Comparison of ENCODE assay signal across 9 mouse cellular contexts in genomic region chr3:118430631-118430906, GRCm38 (mm10).
DNase-seq lines count a peak whose midpoint lies in the region; ATAC-seq lines count a peak whose summit lies in the region.
"Had no signal": no experiment of that assay in that cellular context is flagged by ENCODE, and none has a peak within 500 bp of the region (broad histone marks: within the 10 kb centered on the region; RNA-seq: fewer than 3 reads in every experiment).

No protein-coding gene starts in this region.

- 1% methylated on average over 7 of the region's 7 CpGs for WGBS in lung, embryonic 16.5 days
- 2% methylated on average over 7 of the region's 7 CpGs for WGBS in limb, embryonic 12.5 days
- WGBS in stomach, embryonic 16.5 days, result 2% methylated on average over 7 of the region's 7 CpGs

- no peaks in the 10 kb centered on the region for H3K36me3 ChIP-seq in lung, embryonic 16.5 days (ENCODE audit: control insufficient read depth, insufficient read depth, low read length)
- H3K36me3 ChIP-seq in limb, embryonic 12.5 days, result no peaks in the 10 kb centered on the region
- H3K36me3 ChIP-seq in stomach, embryonic 16.5 days (ENCODE audit: control insufficient read depth, insufficient read depth, low read length), result no peaks in the 10 kb centered on the region
- H3K36me3 ChIP-seq: liver, embryonic 13.5 days had no signal

- H3K27me3 ChIP-seq in lung, embryonic 16.5 days (ENCODE audit: control insufficient read depth, insufficient read depth, low read depth, low read length), result peaks cover 38% of the 10 kb centered on the region
- H3K27me3 ChIP-seq in limb, embryonic 12.5 days, result peaks cover 58% of the 10 kb centered on the region
- peaks cover 35% of the 10 kb centered on the region for H3K27me3 ChIP-seq in stomach, embryonic 16.5 days (ENCODE audit: control insufficient read depth, insufficient read depth, low read length)

- H3K4me1 ChIP-seq in lung, embryonic 16.5 days (replicated peaks; ENCODE audit: control insufficient read depth, insufficient read depth, low read length), result peaks cover 12% of the 10 kb centered on the region
- H3K4me1 ChIP-seq in limb, embryonic 12.5 days (replicated peaks), result peaks cover 37% of the 10 kb centered on the region
- peaks cover 17% of the 10 kb centered on the region for H3K4me1 ChIP-seq in stomach, embryonic 16.5 days (ENCODE audit: control insufficient read depth, insufficient read depth, low read length)
- H3K4me1 ChIP-seq: liver, embryonic 13.5 days had no signal

- no peak overlapping the region for H3K27ac ChIP-seq in lung, embryonic 16.5 days (ENCODE audit: low read length)
- no peak overlapping the region for H3K27ac ChIP-seq in limb, embryonic 12.5 days
- no peak overlapping the region for H3K27ac ChIP-seq in stomach, embryonic 16.5 days (ENCODE audit: low read length)
- H3K27ac ChIP-seq: liver, embryonic 13.5 days had no signal

- peak overlapping the region; percentile 24; the same call in 1 of the 2 replicates for H3K4me3 ChIP-seq in lung, embryonic 16.5 days (ENCODE audit: low read length)
- peak overlapping the region; percentile 34 for H3K4me3 ChIP-seq in limb, embryonic 12.5 days (replicated peaks)
- peak overlapping the region; percentile 41 for H3K4me3 ChIP-seq in stomach, embryonic 16.5 days (replicated peaks; ENCODE audit: low read length)
- H3K4me3 ChIP-seq: liver, embryonic 13.5 days had no signal

- peak; percentile 8; the same call in 1 of the 2 replicates for ATAC-seq in cerebellum, adult (ENCODE audit: insufficient number of reproducible peaks, low FRiP score, low TSS enrichment)
- ATAC-seq in lung, embryonic 16.5 days (ENCODE audit: low read depth), result no peak
- 0 out of 2 replicates have a peak, but pooled peaks have one; percentile 12 for ATAC-seq in limb, embryonic 12.5 days (ENCODE audit: insufficient number of reproducible peaks, insufficient read depth, low FRiP score, low TSS enrichment, low read depth)
- ATAC-seq in stomach, embryonic 16.5 days (ENCODE audit: insufficient read depth, low FRiP score), result no peak

- peak overlapping the region; percentile 44 for H3K4me2 ChIP-seq in lung, embryonic 16.5 days (ENCODE audit: low read depth, low read length)
- peak overlapping the region; percentile 60 for H3K4me2 ChIP-seq in limb, embryonic 12.5 days
- peak overlapping the region; percentile 58 for H3K4me2 ChIP-seq in stomach, embryonic 16.5 days (ENCODE audit: low read depth, low read length)

- H3K9me3 ChIP-seq in lung, embryonic 16.5 days (ENCODE audit: control insufficient read depth, low read length), result no peaks in the 10 kb centered on the region
- H3K9me3 ChIP-seq in limb, embryonic 12.5 days, result no peaks in the 10 kb centered on the region
- H3K9me3 ChIP-seq in stomach, embryonic 16.5 days (replicated peaks; ENCODE audit: control insufficient read depth, low read length), result no peaks in the 10 kb centered on the region
- H3K9me3 ChIP-seq: liver, embryonic 13.5 days had no signal

- no peak for DNase-seq in cerebellum, postnatal 14 days
- DNase-seq in lung, adult 18-20 months, result no peak
- DNase-seq in adipocyte (ENCODE audit: low spot score), result no peak
- no peak for DNase-seq in layer of hippocampus, postnatal 10 days (ENCODE audit: low spot score in 2 of 2)
- DNase-seq: liver, embryonic 13.5 days had no signal

- no peak overlapping the region for H3K9ac ChIP-seq in lung, embryonic 16.5 days (ENCODE audit: low read length)
- H3K9ac ChIP-seq in limb, embryonic 12.5 days (replicated peaks), result no peak overlapping the region
- H3K9ac ChIP-seq in stomach, embryonic 16.5 days (ENCODE audit: low read length), result no peak overlapping the region
- H3K9ac ChIP-seq: liver, embryonic 13.5 days had no signal

Comparison
In these comparisons a context has a peak if more than half of its experiments do, and no peak if none do; other contexts are left out.
1. ATAC-seq: peak in cerebellum, adult (single experiment) and limb, embryonic 12.5 days (single experiment); none in lung, embryonic 16.5 days (single experiment) and stomach, embryonic 16.5 days (single experiment).
2. Peak in every context shown above with its lines, with median percentiles within 50 percentile points of each other: H3K4me2 ChIP-seq and H3K4me3 ChIP-seq.